Mouse (Mus musculus) kidney, adult 2 months (tissue): Measurements from ENCODE around the gene Fat1.

Experiments used
- CTCF ChIP-seq: fragments of 200-500 bp; conservative IDR thresholded peaks from 2 replicates; pipeline ENCODE4 v1.5.1; 2011; ENCODE audit warnings: low read depth, mild to moderate bottlenecking, control low read depth, low read length, moderate library complexity, mixed read lengths; ENCODE audit not compliant: insufficient read depth, insufficient read length
- POLR2A ChIP-seq: fragments of 200-500 bp; IDR thresholded peaks from one replicate; pipeline ENCODE4 v1.6.1; 2011; ENCODE audit warnings: low read depth, low read length, control low read depth

DNA sequence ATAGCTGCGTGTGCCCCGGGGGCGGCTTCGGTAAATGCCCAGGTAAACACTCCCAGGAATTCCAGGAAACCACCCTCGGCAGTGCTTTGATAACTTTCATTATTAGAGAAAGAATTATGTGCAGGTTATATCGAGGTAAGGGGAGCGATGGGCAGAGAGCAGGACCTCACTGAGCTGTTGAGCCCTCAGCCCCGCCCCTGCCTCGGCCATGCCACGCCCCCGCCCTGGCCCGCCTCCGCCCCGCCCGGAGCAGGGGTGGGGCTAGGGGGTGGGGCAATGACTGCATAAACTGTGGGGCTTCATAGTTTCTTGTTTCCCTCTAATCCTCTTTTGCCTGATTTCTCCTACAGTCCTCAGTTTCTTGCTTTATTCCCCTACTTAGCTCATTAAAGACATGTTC lies 103.1 kb downstream of the Fat1 start:
- no peak for TF ChIP-seq CTCF
- no peak for TF ChIP-seq POLR2A
